Comparison of ENCODE assay signal across 21 mouse cellular contexts in genomic region chr15:5139863-5140262, GRCm38 (mm10). TPM values are rescaled to one million over a fixed set of nuclear protein-coding genes. Genes with fewer than 3 reads are reported as not detected.
A peak's percentile ranks its signal among the peaks of the same experiment; 100 is the strongest.
DNase-seq lines count a peak whose midpoint lies in the region; ATAC-seq lines count a peak whose summit lies in the region.
"Had no signal": no experiment of that assay in that cellular context is flagged by ENCODE, and none has a peak within 500 bp of the region (broad histone marks: within the 10 kb centered on the region; RNA-seq: fewer than 3 reads in every experiment).

No protein-coding gene starts in this region.

- ATAC-seq in heart, embryonic 11.5 days (replicated peaks; ENCODE audit: insufficient number of reproducible peaks, low FRiP score, low TSS enrichment) = peak; percentile 66; the same call in 1 of the 2 replicates
- ATAC-seq in liver, embryonic 15.5 days (ENCODE audit: insufficient read depth) = peak; percentile 85
- no peak for ATAC-seq in activated CD4-positive, CD25-positive, alpha-beta regulatory T cell, adult 4 months
- ATAC-seq: forebrain, embryonic 16.5 days; intestine, embryonic 15.5 days; midbrain, embryonic 15.5 days had no signal

- H3K27me3 ChIP-seq in heart, embryonic 11.5 days (ENCODE audit: control insufficient read depth, insufficient read depth, low read length) = no peaks in the 10 kb centered on the region
- H3K27me3 ChIP-seq in erythroblast, embryonic 14.5 days (ENCODE audit: control insufficient read depth) = no peaks in the 10 kb centered on the region
- H3K27me3 ChIP-seq in liver, embryonic 15.5 days = no peaks in the 10 kb centered on the region
- H3K27me3 ChIP-seq in embryonic facial prominence, embryonic 10.5 days (replicated peaks; ENCODE audit: low read depth, poor library complexity, severe bottlenecking) = no peaks in the 10 kb centered on the region
- H3K27me3 ChIP-seq: CH12.LX; hindbrain, embryonic 15.5 days; intestine, embryonic 15.5 days; midbrain, embryonic 15.5 days; neural tube, embryonic 15.5 days had no signal

- 67% methylated on average over 7 of the region's 7 CpGs for WGBS in heart, embryonic 11.5 days (ENCODE audit: insufficient replicate concordance)
- 20% methylated on average over 7 of the region's 7 CpGs for WGBS in liver, embryonic 15.5 days (ENCODE audit: insufficient replicate concordance)
- 89% methylated on average over 7 of the region's 7 CpGs for whole genome bisulfite sequencing in embryonic facial prominence, embryonic 10.5 days

- H3K9ac ChIP-seq in heart, embryonic 11.5 days (ENCODE audit: low read depth, low read length) = no peak overlapping the region
- H3K9ac ChIP-seq in liver, embryonic 15.5 days = no peak overlapping the region
- H3K9ac ChIP-seq: hindbrain, embryonic 15.5 days; intestine, embryonic 15.5 days; midbrain, embryonic 15.5 days; neural tube, embryonic 15.5 days had no signal

- no peak overlapping the region; the same call in 1 of the 2 replicates for H3K4me2 ChIP-seq in heart, embryonic 11.5 days
- H3K4me2 ChIP-seq in liver, embryonic 15.5 days = peak overlapping the region; percentile 42
- H3K4me2 ChIP-seq: hindbrain, embryonic 15.5 days; intestine, embryonic 15.5 days; midbrain, embryonic 15.5 days; neural tube, embryonic 15.5 days had no signal

- peak overlapping the region; percentile 66 for H3K27ac ChIP-seq in heart, embryonic 11.5 days (ENCODE audit: low read depth, low read length)
- peak overlapping the region; percentile 94 for H3K27ac ChIP-seq in liver, embryonic 15.5 days (replicated peaks)
- no peak overlapping the region for H3K27ac ChIP-seq in embryonic facial prominence, embryonic 10.5 days (replicated peaks)
- H3K27ac ChIP-seq: hindbrain, embryonic 15.5 days; intestine, embryonic 15.5 days; midbrain, embryonic 15.5 days; neural tube, embryonic 15.5 days had no signal

- no peaks in the 10 kb centered on the region for H3K36me3 ChIP-seq in heart, embryonic 11.5 days (ENCODE audit: control insufficient read depth, insufficient read depth, low read length)
- no peaks in the 10 kb centered on the region; the same call in 1 of the 2 replicates for H3K36me3 ChIP-seq in erythroblast, embryonic 14.5 days (ENCODE audit: control insufficient read depth)
- no peaks in the 10 kb centered on the region for H3K36me3 ChIP-seq in liver, embryonic 15.5 days (replicated peaks)
- H3K36me3 ChIP-seq in embryonic facial prominence, embryonic 10.5 days (replicated peaks) = no peaks in the 10 kb centered on the region
- H3K36me3 ChIP-seq: hindbrain, embryonic 15.5 days; intestine, embryonic 15.5 days; midbrain, embryonic 15.5 days; neural tube, embryonic 15.5 days had no signal

- peaks cover under 1% of the 10 kb centered on the region for H3K4me1 ChIP-seq in heart, embryonic 11.5 days (ENCODE audit: control insufficient read depth, insufficient read depth, low read length)
- H3K4me1 ChIP-seq in erythroblast, embryonic 14.5 days (ENCODE audit: control insufficient read depth) = peaks cover 80% of the 10 kb centered on the region
- H3K4me1 ChIP-seq in liver, embryonic 15.5 days (replicated peaks) = peaks cover 70% of the 10 kb centered on the region
- peaks cover 8% of the 10 kb centered on the region for H3K4me1 ChIP-seq in embryonic facial prominence, embryonic 10.5 days

- no peak overlapping the region for H3K4me3 ChIP-seq in heart, embryonic 11.5 days (ENCODE audit: low read depth, low read length)
- peak overlapping the region; percentile 43 for H3K4me3 ChIP-seq in erythroblast, embryonic 14.5 days (replicated peaks)
- no peak overlapping the region for H3K4me3 ChIP-seq in liver, embryonic 15.5 days (replicated peaks)
- H3K4me3 ChIP-seq in embryonic facial prominence, embryonic 10.5 days = no peak overlapping the region
- H3K4me3 ChIP-seq: hindbrain, embryonic 15.5 days; intestine, embryonic 15.5 days; midbrain, embryonic 15.5 days; myocyte; neural tube, embryonic 15.5 days had no signal

- no peaks in the 10 kb centered on the region for H3K9me3 ChIP-seq in heart, embryonic 11.5 days (replicated peaks; ENCODE audit: control insufficient read depth, low read length)
- H3K9me3 ChIP-seq in erythroblast, embryonic 14.5 days (ENCODE audit: control insufficient read depth, low read length) = no peaks in the 10 kb centered on the region
- H3K9me3 ChIP-seq in liver, embryonic 15.5 days (replicated peaks) = no peaks in the 10 kb centered on the region
- no peaks in the 10 kb centered on the region for H3K9me3 ChIP-seq in embryonic facial prominence, embryonic 10.5 days
- H3K9me3 ChIP-seq: hindbrain, embryonic 15.5 days; intestine, embryonic 15.5 days; midbrain, embryonic 15.5 days; neural tube, embryonic 15.5 days had no signal

- no peak for DNase-seq in heart, adult 18-20 months
- DNase-seq in MEL-GATA-1-ER (ENCODE audit: extremely low read depth, low read depth) = peak; percentile 91
- no peak for DNase-seq in adrenal gland, postnatal 14 days
- DNase-seq in embryonic facial prominence, embryonic 10.5 days (ENCODE audit: low spot score) = no peak
- DNase-seq: adrenal gland, adult 2 months; cerebellum, adult 2 months; cerebellum, postnatal 36 days; gastrocnemius, postnatal 25 days; heart, postnatal 36 days; spleen, adult 18-20 months had no signal

RNA-seq across cellular contexts. Expression of gene Prkaa1, which starts 3.8 kb away (rescaled TPM):
- polyA plus RNA-seq in heart, embryonic 11.5 days (2014; fragmentation: Nextera tagmentation; extraction: Ambion mirVana) = 25.5 and 28.0 TPM in 2 replicates
- 10 to 100 TPM; 12.5 to 13.9 TPM for total RNA-seq in heart, adult 18-20 months (2021)
- polyA plus RNA-seq in erythroblast, embryonic 14.5 days (2012) = 0.23 and 0.25 TPM in 2 replicates
- polyA plus RNA-seq in liver, embryonic 15.5 days (2015; fragmentation: Nextera tagmentation; extraction: Ambion mirVana) = 11.4 and 12.2 TPM in 2 replicates
- 32.3 and 33.7 TPM in 2 replicates for total RNA-seq in adrenal gland, postnatal 14 days (2021)
- polyA plus RNA-seq in activated CD4-positive, CD25-positive, alpha-beta regulatory T cell, adult 4 months (2017; shearing (Covaris generic)) = 10 to 100 TPM; 22.4 to 23.6 TPM
- 15.2 and 16.0 TPM in 2 replicates for polyA plus RNA-seq in embryonic facial prominence, embryonic 10.5 days (2016; fragmentation: Nextera tagmentation; extraction: Ambion mirVana)

RNA-seq across cellular contexts. Expression of gene Rpl37, which starts 23.4 kb away (rescaled TPM):
- 433 and 532 TPM in 2 replicates for polyA plus RNA-seq in heart, embryonic 11.5 days (2014; fragmentation: Nextera tagmentation; extraction: Ambion mirVana)
- 100 to 1,000 TPM; 208 to 218 TPM for total RNA-seq in heart, adult 18-20 months (2021)
- polyA plus RNA-seq in erythroblast, embryonic 14.5 days (2012) = 12.6 and 13.1 TPM in 2 replicates
- 195 and 292 TPM in 2 replicates for polyA plus RNA-seq in liver, embryonic 15.5 days (2015; fragmentation: Nextera tagmentation; extraction: Ambion mirVana)
- 366 and 383 TPM in 2 replicates for total RNA-seq in adrenal gland, postnatal 14 days (2021)
- polyA plus RNA-seq in activated CD4-positive, CD25-positive, alpha-beta regulatory T cell, adult 4 months (2017; shearing (Covaris generic)) = 1,000 to 10,000 TPM; 2,142 to 2,785 TPM
- polyA plus RNA-seq in embryonic facial prominence, embryonic 10.5 days (2016; fragmentation: Nextera tagmentation; extraction: Ambion mirVana) = 494 and 521 TPM in 2 replicates

RNA-seq across cellular contexts. Expression of gene Card6, which starts 31.5 kb away (rescaled TPM):
- polyA plus RNA-seq in heart, embryonic 11.5 days (2014; fragmentation: Nextera tagmentation; extraction: Ambion mirVana) = 2.5 TPM in 2 replicates
- 1 to 10 TPM; 6.9 to 10.0 TPM for total RNA-seq in heart, adult 18-20 months (2021)
- polyA plus RNA-seq in erythroblast, embryonic 14.5 days (2012) = 0.01 TPM in 2 replicates
- polyA plus RNA-seq in liver, embryonic 15.5 days (2015; fragmentation: Nextera tagmentation; extraction: Ambion mirVana) = 1.2 and 1.6 TPM in 2 replicates
- total RNA-seq in adrenal gland, postnatal 14 days (2021) = 9.0 and 12.1 TPM in 2 replicates
- 10 to 100 TPM; 31.6 to 35.4 TPM for polyA plus RNA-seq in activated CD4-positive, CD25-positive, alpha-beta regulatory T cell, adult 4 months (2017; shearing (Covaris generic))
- 0.52 and 0.95 TPM in 2 replicates for polyA plus RNA-seq in embryonic facial prominence, embryonic 10.5 days (2016; fragmentation: Nextera tagmentation; extraction: Ambion mirVana)

RNA-seq across cellular contexts. Expression of gene Ttc33, which starts 45.5 kb away (rescaled TPM):
- polyA plus RNA-seq in heart, embryonic 11.5 days (2014; fragmentation: Nextera tagmentation; extraction: Ambion mirVana) = 35.0 and 37.5 TPM in 2 replicates
- 10 to 100 TPM; 41.0 to 49.4 TPM for total RNA-seq in heart, adult 18-20 months (2021)
- polyA plus RNA-seq in erythroblast, embryonic 14.5 days (2012) = 0.21 and 1.0 TPM in 2 replicates
- 13.5 and 15.7 TPM in 2 replicates for polyA plus RNA-seq in liver, embryonic 15.5 days (2015; fragmentation: Nextera tagmentation; extraction: Ambion mirVana)
- total RNA-seq in adrenal gland, postnatal 14 days (2021) = 53.1 and 54.6 TPM in 2 replicates
- 10 to 100 TPM; 59.4 to 68.8 TPM for polyA plus RNA-seq in activated CD4-positive, CD25-positive, alpha-beta regulatory T cell, adult 4 months (2017; shearing (Covaris generic))
- polyA plus RNA-seq in embryonic facial prominence, embryonic 10.5 days (2016; fragmentation: Nextera tagmentation; extraction: Ambion mirVana) = 34.9 and 35.7 TPM in 2 replicates

Comparison
In these comparisons a context has a peak if more than half of its experiments do, and no peak if none do; other contexts are left out.
1. RNA of gene Rpl37, which starts 23.4 kb away (polyA plus RNA-seq): 2,142 to 2,785 TPM in activated CD4-positive, CD25-positive, alpha-beta regulatory T cell, adult 4 months, 433 to 532 TPM in heart, embryonic 11.5 days, 494 to 521 TPM in embryonic facial prominence, embryonic 10.5 days and 195 to 292 TPM in liver, embryonic 15.5 days; 12.6 to 13.1 TPM in erythroblast, embryonic 14.5 days; every median in the first group is over 10 times any median in the second.